Mouse (Mus musculus) heart, embryonic 14.5 days (tissue): ENCODE data around the gene Clec9a. TPM values are rescaled to one million over a fixed set of nuclear protein-coding genes. Genes with fewer than 3 reads are reported as not detected.

Experiments used
- ATAC-seq: fragments of 200-750 bp; cut with Nextera tagmentation; 2 replicates; pipeline ENCODE4 v1.8.0; 2017; ENCODE audit warnings: low read depth, moderate TSS enrichment; ENCODE audit not compliant: insufficient number of reproducible peaks, insufficient read depth, low FRiP score
- H3K27ac ChIP-seq, 2 experiments: fragments of 200-500 bp in 1 of 2; fragments of 300-500 bp in 1 of 2; sonication (generic) in 1 of 2; replicated peaks in 1 of 2; 2 replicates each; pipeline ENCODE4 v1.5.1; 2012 to 2014; ENCODE audit warnings: low read depth in 2 of 2, low read length in 2 of 2, control low read depth in 1 of 2, mild to moderate bottlenecking in 1 of 2, mixed read lengths in 1 of 2; ENCODE audit not compliant: control insufficient read depth in 1 of 2, insufficient read depth in 1 of 2
- H3K27me3 ChIP-seq: fragments of 300-500 bp; sonication (generic); 2 replicates; pipeline ENCODE4 v1.6.1; 2014; ENCODE audit warnings: mild to moderate bottlenecking, low read length, control low read depth; ENCODE audit not compliant: control insufficient read depth, insufficient read depth
- H3K36me3 ChIP-seq: fragments of 300-500 bp; sonication (generic); 2 replicates; pipeline ENCODE4 v1.6.1; 2014; ENCODE audit warnings: mild to moderate bottlenecking, control low read depth, low read length, mixed read lengths; ENCODE audit not compliant: control insufficient read depth, insufficient read depth
- H3K4me1 ChIP-seq, 2 experiments: fragments of 200-500 bp in 1 of 2; fragments of 300-500 bp in 1 of 2; sonication (generic) in 1 of 2; 2 replicates each; pipeline ENCODE4 v1.6.1; 2012 to 2014; ENCODE audit warnings: low read length in 2 of 2, control low read depth in 1 of 2, mixed read lengths in 1 of 2; ENCODE audit not compliant: control insufficient read depth in 2 of 2, insufficient read depth in 2 of 2
- H3K4me2 ChIP-seq: fragments of 300-500 bp; sonication (generic); 2 replicates; pipeline ENCODE4 v1.6.1; 2014; ENCODE audit warnings: mild to moderate bottlenecking, low read length
- H3K4me3 ChIP-seq, 2 experiments: fragments of 200-500 bp in 1 of 2; fragments of 300-500 bp in 1 of 2; sonication (generic) in 1 of 2; 2 replicates each; pipeline ENCODE4 v1.5.1; 2012 to 2014; ENCODE audit warnings: low read length in 2 of 2, mild to moderate bottlenecking in 2 of 2, control low read depth in 1 of 2, low read depth in 1 of 2, moderate library complexity in 1 of 2; ENCODE audit not compliant: control insufficient read depth in 1 of 2, insufficient read depth in 1 of 2
- H3K9ac ChIP-seq: fragments of 300-500 bp; sonication (generic); 2 replicates; pipeline ENCODE4 v1.6.1; 2014; ENCODE audit warnings: mild to moderate bottlenecking, low read length
- H3K9me3 ChIP-seq: fragments of 300-500 bp; sonication (generic); 2 replicates; pipeline ENCODE4 v1.6.1; 2016; ENCODE audit warnings: low read length, control low read depth; ENCODE audit not compliant: control insufficient read depth
- WGBS: fragments of 180-500 bp; shearing (Covaris S2); extraction: QIAGEN DNeasy Blood & Tissue Kit; methylation state at CpG from one replicate; pipeline ENCODE4 v1.1.7; 2014; 5-methylcytosine and 5-hydroxymethylcytosine counted together
- polyA plus RNA-seq: library from polyadenylated mRNA; unstranded; fragments of >200 nt; fragmentation: Nextera tagmentation; extraction: Ambion mirVana; gene quantifications from 2 replicates; pipeline ENCODE4 v1.2.1, GENCODE M21; 2014

The Clec9a gene
- polyA plus RNA-seq, 1 experiment from 2014 or later = 0.42 TPM

DNA sequence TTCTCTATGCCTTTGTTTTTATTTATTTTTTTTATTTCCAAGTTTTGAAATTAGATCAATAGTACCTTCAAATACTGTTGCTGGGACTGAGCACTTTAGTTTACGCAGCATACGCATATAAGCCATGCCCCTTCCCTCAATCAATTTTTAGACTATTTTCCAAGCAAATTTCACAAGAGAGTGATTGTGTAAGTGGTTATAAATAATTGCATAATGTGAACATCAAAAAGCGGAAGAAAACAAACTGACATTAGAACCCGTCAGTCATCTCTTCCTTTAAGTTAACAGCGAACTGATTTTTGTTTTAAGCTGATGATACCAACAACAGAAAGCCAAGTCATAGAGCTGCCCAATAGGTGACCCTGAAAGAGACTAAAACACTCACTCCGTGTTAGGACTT, 62.7 kb downstream of the Clec9a start:
- Histone ChIP-seq H3K9ac (no peak overlapping the region), H3K4me1 (no peaks in the 10 kb centered on the region; a peak in 1 of 4 replicates), H3K4me3 (no peak overlapping the region), H3K9me3 (no peaks in the 10 kb centered on the region), H3K4me2 (no peak overlapping the region), H3K27ac (no peak overlapping the region), H3K36me3 (no peaks in the 10 kb centered on the region), H3K27me3 (no peaks in the 10 kb centered on the region)
- WGBS = 84% methylated on average over 6 of the region's 6 CpGs
- no peak for ATAC-seq

- no peak for ATAC-seq
- Histone ChIP-seq H3K27me3 (no peaks in the 10 kb centered on the region), H3K4me2 (no peak overlapping the region), H3K4me3 (no peak overlapping the region), H3K9ac (no peak overlapping the region), H3K36me3 (no peaks in the 10 kb centered on the region), H3K9me3 (no peaks in the 10 kb centered on the region), H3K27ac (no peak overlapping the region), H3K4me1 (no peaks in the 10 kb centered on the region; a peak in 1 of 4 replicates)
- WGBS = 72% methylated on average over 5 of the region's 5 CpGs
Measured at GRCm38 (mm10) chr6:129472627-129473026, 64.0 kb downstream of the Clec9a start.

Other genes with a start within 250 kb of the Clec9a start
- 0.38 and 0.39 TPM in 2 replicates for gene Clec2d, start 228.2 kb upstream of the Clec9a start, polyA plus RNA-seq
- 0.18 and 0.35 TPM in 2 replicates for gene Cd69, start 133.4 kb upstream of the Clec9a start, polyA plus RNA-seq
- gene 4922502D21Rik, start 77.1 kb upstream of the Clec9a start, polyA plus RNA-seq = not detected in 2 replicates
- 0.57 and 1.1 TPM in 2 replicates for gene Clec12a, start 66.2 kb upstream of the Clec9a start, polyA plus RNA-seq
- gene Clec12b, start 23.0 kb upstream of the Clec9a start, polyA plus RNA-seq = 0.18 and 0.39 TPM in 2 replicates
- 3.9 and 5.6 TPM in 2 replicates for gene Clec1b, start 11.6 kb upstream of the Clec9a start, polyA plus RNA-seq
- gene Clec1a, start 43.1 kb downstream of the Clec9a start, polyA plus RNA-seq = 3.9 and 6.4 TPM in 2 replicates
- gene Olr1, start 98.3 kb downstream of the Clec9a start, polyA plus RNA-seq = 0.22 and 0.39 TPM in 2 replicates
- not detected in 2 replicates for gene Tmem52b, start 103.7 kb downstream of the Clec9a start, polyA plus RNA-seq
- gene Gabarapl1, start 124.3 kb downstream of the Clec9a start, polyA plus RNA-seq = 12.1 and 16.3 TPM in 2 replicates
- not detected in 2 replicates for gene Klre1, start 169.0 kb downstream of the Clec9a start, polyA plus RNA-seq
- gene Klrd1, start 182.9 kb downstream of the Clec9a start, polyA plus RNA-seq = not detected in 2 replicates
- 0.13 TPM in 1 of 2 replicates, not detected in the other for gene Klrk1, start 215.0 kb downstream of the Clec9a start, polyA plus RNA-seq
- not detected in 2 replicates for gene Klrc3, start 234.5 kb downstream of the Clec9a start, polyA plus RNA-seq